ENCODE assay signal across 9 mouse cellular contexts in genomic region chr11:117954094-117954493, GRCm38 (mm10). TPM values are rescaled to one million over a fixed set of nuclear protein-coding genes. Genes with fewer than 3 reads are reported as not detected.
DNase-seq lines count a peak whose midpoint lies in the region; ATAC-seq and TF ChIP-seq lines count a peak whose summit lies in the region.
"Had no signal": no experiment of that assay in that cellular context is flagged by ENCODE, and none has a peak within 500 bp of the region (broad histone marks: within the 10 kb centered on the region; RNA-seq: fewer than 3 reads in every experiment).

No protein-coding gene starts in this region.

- H3K79me2 ChIP-seq in myocyte (ENCODE audit: control insufficient read depth, insufficient read depth) = no peaks in the 10 kb centered on the region

- TF ChIP-seq POLR2A in kidney, adult 2 months (IDR thresholded peaks at IDR 0.05; ENCODE audit: low read depth, low read length) = no peak
- TF ChIP-seq POLR2A in myocyte (IDR thresholded peaks at IDR 0.05; ENCODE audit: insufficient read length, low read depth) = peak; percentile 46

- ATAC-seq in kidney, embryonic 15.5 days (replicated peaks; ENCODE audit: low FRiP score) = no peak
- ATAC-seq in CD4-positive, CD25-positive, alpha-beta regulatory T cell, adult 4 months = peak; percentile 32
- peak; percentile 85 for ATAC-seq in common myeloid progenitor, adult 5-6 weeks (replicated peaks; ENCODE audit: low read depth, poor library complexity, severe bottlenecking)
- ATAC-seq in liver, embryonic 12.5 days = no peak

- H3K9me3 ChIP-seq in kidney, embryonic 15.5 days (replicated peaks) = no peaks in the 10 kb centered on the region
- no peaks in the 10 kb centered on the region for H3K9me3 ChIP-seq in liver, embryonic 12.5 days (replicated peaks)
- H3K9me3 ChIP-seq: lung, embryonic 15.5 days had no signal

- no peak overlapping the region for H3K4me3 ChIP-seq in kidney, embryonic 15.5 days (replicated peaks)
- no peak overlapping the region for H3K4me3 ChIP-seq in kidney, adult 2 months (ENCODE audit: insufficient read depth, low read depth, low read length)
- no peak overlapping the region for H3K4me3 ChIP-seq in myocyte
- H3K4me3 ChIP-seq in liver, embryonic 12.5 days = no peak overlapping the region
- H3K4me3 ChIP-seq: lung, embryonic 15.5 days had no signal

- H3K4me1 ChIP-seq in kidney, embryonic 15.5 days = peaks cover 66% of the 10 kb centered on the region
- 0 out of 2 replicates have a peak, but pooled peaks cover 2% of the 10 kb centered on the region for H3K4me1 ChIP-seq in kidney, adult 2 months (ENCODE audit: control insufficient read depth, insufficient read depth, low read length)
- H3K4me1 ChIP-seq in liver, embryonic 12.5 days = peaks cover 29% of the 10 kb centered on the region; the same call in 1 of the 2 replicates

- no peaks in the 10 kb centered on the region for H3K27me3 ChIP-seq in kidney, embryonic 15.5 days
- no peaks in the 10 kb centered on the region for H3K27me3 ChIP-seq in kidney, adult 2 months (replicated peaks; ENCODE audit: control insufficient read depth, insufficient read depth, low read length)
- no peaks in the 10 kb centered on the region for H3K27me3 ChIP-seq in myocyte (ENCODE audit: control insufficient read depth, insufficient read depth, insufficient read length)
- H3K27me3 ChIP-seq in liver, embryonic 12.5 days (replicated peaks) = peaks cover 81% of the 10 kb centered on the region
- H3K27me3 ChIP-seq: lung, embryonic 15.5 days had no signal

- TF ChIP-seq CTCF in kidney, adult 2 months (conservative IDR thresholded peaks at IDR 0.05; ENCODE audit: insufficient read depth, insufficient read length, low read depth, low read length) = no peak

- no peak overlapping the region for H3ac ChIP-seq in myocyte (ENCODE audit: control insufficient read depth, insufficient read length)

- no peak for DNase-seq in kidney, adult 2 months
- no peak for DNase-seq in layer of hippocampus, postnatal 10 days (ENCODE audit: low spot score in 2 of 2)
- DNase-seq: heart, postnatal 14 days had no signal

- peak overlapping the region; percentile 63; the same call in 1 of the 2 replicates for H3K27ac ChIP-seq in kidney, embryonic 15.5 days
- H3K27ac ChIP-seq in kidney, adult 2 months (ENCODE audit: insufficient read depth, low read depth, low read length) = no peak overlapping the region
- no peak overlapping the region for H3K27ac ChIP-seq in liver, embryonic 12.5 days
- H3K27ac ChIP-seq: lung, embryonic 15.5 days had no signal

- no peak overlapping the region for H3K4me2 ChIP-seq in kidney, embryonic 15.5 days
- H3K4me2 ChIP-seq in myocyte (ENCODE audit: low read depth) = peak overlapping the region; percentile 36
- no peak overlapping the region for H3K4me2 ChIP-seq in liver, embryonic 12.5 days
- H3K4me2 ChIP-seq: lung, embryonic 15.5 days had no signal

- H3K9ac ChIP-seq in kidney, embryonic 15.5 days = no peak overlapping the region
- no peak overlapping the region for H3K9ac ChIP-seq in liver, embryonic 12.5 days
- H3K9ac ChIP-seq: lung, embryonic 15.5 days had no signal

- WGBS in kidney, embryonic 15.5 days = 63% methylated on average over 2 of the region's 2 CpGs
- 35% methylated on average over 2 of the region's 2 CpGs for WGBS in kidney, adult 2 months
- 21% methylated on average over 2 of the region's 2 CpGs for WGBS in liver, embryonic 12.5 days (ENCODE audit: insufficient replicate concordance)

- H3K36me3 ChIP-seq in kidney, embryonic 15.5 days = no peaks in the 10 kb centered on the region
- H3K36me3 ChIP-seq in kidney, adult 2 months (ENCODE audit: control insufficient read depth, insufficient read depth, low read length) = no peaks in the 10 kb centered on the region
- no peaks in the 10 kb centered on the region for H3K36me3 ChIP-seq in myocyte (ENCODE audit: control insufficient read depth, insufficient read depth)
- no peaks in the 10 kb centered on the region for H3K36me3 ChIP-seq in liver, embryonic 12.5 days
- H3K36me3 ChIP-seq: lung, embryonic 15.5 days had no signal

TF ChIP-seq in myocyte, 11 proteins besides CTCF, POLR2A, EP300 and RAD21:
- TF ChIP-seq TCF12 (IDR thresholded peaks at IDR 0.05; ENCODE audit: insufficient read depth, poor library complexity, severe bottlenecking) (no peak), CEBPB (IDR thresholded peaks at IDR 0.05; ENCODE audit: insufficient read depth, poor library complexity, severe bottlenecking) (peak; percentile 56)
TF ChIP-seq in myocyte: peak in this region for 1.

RNA-seq across cellular contexts. Expression of gene Socs3, which starts 15.8 kb away (rescaled TPM):
- 14.1 and 15.2 TPM in 2 replicates for polyA plus RNA-seq in kidney, embryonic 15.5 days (2015; fragmentation: Nextera tagmentation; extraction: Ambion mirVana)
- polyA plus RNA-seq in kidney, adult 2 months (2012; rRNA removed) = 4.3 and 5.0 TPM in 2 replicates
- polyA plus RNA-seq in CD4-positive, CD25-positive, alpha-beta regulatory T cell, adult 4 months (2017; shearing (Covaris generic)) = 10 to 100 TPM; 34.4 to 35.5 TPM
- 8.3 and 10.4 TPM in 2 replicates for total RNA-seq in common myeloid progenitor, adult 5-6 weeks (2017)
- polyA plus RNA-seq in myocyte (2012; fragmentation: generic; extraction: Trizol) = 27.3 TPM
- 8.6 and 9.8 TPM in 2 replicates for polyA plus RNA-seq in liver, embryonic 12.5 days (2016; fragmentation: Nextera tagmentation; extraction: Ambion mirVana)
- 1 to 10 TPM; 2.3 to 2.8 TPM for total RNA-seq in layer of hippocampus, postnatal 10 days (2021)

RNA-seq across cellular contexts. Expression of gene Pgs1, which starts 32.0 kb away (rescaled TPM):
- polyA plus RNA-seq in kidney, embryonic 15.5 days (2015; fragmentation: Nextera tagmentation; extraction: Ambion mirVana) = 34.1 and 38.9 TPM in 2 replicates
- polyA plus RNA-seq in kidney, adult 2 months (2012; rRNA removed) = 29.7 and 30.4 TPM in 2 replicates
- polyA plus RNA-seq in CD4-positive, CD25-positive, alpha-beta regulatory T cell, adult 4 months (2017; shearing (Covaris generic)) = 10 to 100 TPM; 34.3 to 38.8 TPM
- total RNA-seq in common myeloid progenitor, adult 5-6 weeks (2017) = 6.8 and 11.7 TPM in 2 replicates
- polyA plus RNA-seq in myocyte (2012; fragmentation: generic; extraction: Trizol) = 61.6 TPM
- polyA plus RNA-seq in liver, embryonic 12.5 days (2016; fragmentation: Nextera tagmentation; extraction: Ambion mirVana) = 26.4 and 29.6 TPM in 2 replicates
- 10 to 100 TPM; 59.2 to 59.6 TPM for total RNA-seq in layer of hippocampus, postnatal 10 days (2021)

Comparison
In these comparisons a context has a peak if more than half of its experiments do, and no peak if none do; other contexts are left out.
1. ATAC-seq: peak in CD4-positive, CD25-positive, alpha-beta regulatory T cell, adult 4 months (single experiment) and common myeloid progenitor, adult 5-6 weeks (single experiment); none in kidney, embryonic 15.5 days (single experiment) and liver, embryonic 12.5 days (single experiment).